Mouse (Mus musculus) forebrain, embryonic 10.5 days (tissue): ENCODE measurements around the gene Ercc6. TPM values are rescaled to one million over a fixed set of nuclear protein-coding genes. Genes with fewer than 3 reads are reported as not detected.

Source experiments
- DNase-seq: peaks from one replicate; pipeline ENCODE4 v3.0.0-alpha.2; 2017; ENCODE audit warnings: low spot score; ENCODE audit errors: extremely low spot score
- H3K27ac ChIP-seq: fragments of 300-500 bp; sonication (generic); 2 replicates; pipeline ENCODE4 v1.5.1; 2016; ENCODE audit warnings: mild to moderate bottlenecking
- H3K27me3 ChIP-seq: fragments of 300-500 bp; sonication (generic); 2 replicates; pipeline ENCODE4 v1.6.1; 2016; ENCODE audit warnings: mild to moderate bottlenecking; ENCODE audit not compliant: poor library complexity, severe bottlenecking
- H3K36me3 ChIP-seq: fragments of 300-500 bp; sonication (generic); replicated peaks from 2 replicates; pipeline ENCODE4 v1.6.1; 2016; ENCODE audit warnings: mild to moderate bottlenecking, moderate library complexity
- H3K4me1 ChIP-seq: fragments of 300-500 bp; sonication (generic); 2 replicates; pipeline ENCODE4 v1.6.1; 2016
- H3K4me3 ChIP-seq: fragments of 300-500 bp; sonication (generic); 2 replicates; pipeline ENCODE4 v1.5.1; 2016; ENCODE audit warnings: mild to moderate bottlenecking, moderate library complexity
- H3K9me3 ChIP-seq: fragments of 300-500 bp; sonication (generic); 2 replicates; pipeline ENCODE4 v1.6.1; 2016; ENCODE audit warnings: mild to moderate bottlenecking, moderate library complexity
- WGBS: fragments of 180-500 bp; shearing (Covaris S2); methylation state at CpG from one replicate; pipeline ENCODE4 v1.1.7; 2016; 5-methylcytosine and 5-hydroxymethylcytosine counted together
- polyA plus RNA-seq: library from polyadenylated mRNA; unstranded; fragments of >200 nt; fragmentation: Nextera tagmentation; extraction: Ambion mirVana; gene quantifications from 2 replicates; pipeline ENCODE4 v1.2.1, GENCODE M21; 2016

The Ercc6 gene
- polyA plus RNA-seq, 1 experiment from 2014 or later, result 28.9 TPM

GRCm38 (mm10) chr14:32551854-32552253 lies 38.5 kb downstream of the Ercc6 start:
- no peak for DNase-seq
- Histone ChIP-seq H3K27ac (no peak overlapping the region), H3K9me3 (no peaks in the 10 kb centered on the region), H3K4me3 (no peak overlapping the region), H3K36me3 (peaks cover 78% of the 10 kb centered on the region), H3K27me3 (no peaks in the 10 kb centered on the region), H3K4me1 (no peaks in the 10 kb centered on the region)
- 86% methylated on average over 5 of the region's 5 CpGs for WGBS

- 80% methylated on average over 10 of the region's 10 CpGs for WGBS
- Histone ChIP-seq H3K4me3 (no peak overlapping the region), H3K27ac (no peak overlapping the region), H3K27me3 (no peaks in the 10 kb centered on the region), H3K9me3 (no peaks in the 10 kb centered on the region), H3K4me1 (no peaks in the 10 kb centered on the region), H3K36me3 (peaks cover 77% of the 10 kb centered on the region)
- no peak for DNase-seq
Measured at GRCm38 (mm10) chr14:32553198-32553903, 40.0 kb downstream of the Ercc6 start.

GRCm38 (mm10) chr14:32554860-32555526 lies 41.7 kb downstream of the Ercc6 start:
- DNase-seq, result no peak
- H3K27ac ChIP-seq, result no peak overlapping the region
- H3K4me1 ChIP-seq, result no peaks in the 10 kb centered on the region
- H3K4me3 ChIP-seq, result no peak overlapping the region
- no peaks in the 10 kb centered on the region for H3K9me3 ChIP-seq
- WGBS, result 85% methylated on average over 8 of the region's 8 CpGs
- H3K27me3 ChIP-seq, result no peaks in the 10 kb centered on the region
- peaks cover 85% of the 10 kb centered on the region for H3K36me3 ChIP-seq

- WGBS, result 97% methylated on average over 3 of the region's 3 CpGs
- DNase-seq, result no peak
- no peaks in the 10 kb centered on the region for H3K4me1 ChIP-seq
- H3K9me3 ChIP-seq, result no peaks in the 10 kb centered on the region
- H3K27me3 ChIP-seq, result no peaks in the 10 kb centered on the region
- H3K4me3 ChIP-seq, result no peak overlapping the region
- H3K36me3 ChIP-seq, result peaks cover 95% of the 10 kb centered on the region
- H3K27ac ChIP-seq, result no peak overlapping the region
Measured at GRCm38 (mm10) chr14:32561428-32561827, 48.1 kb downstream of the Ercc6 start.

- Histone ChIP-seq H3K4me1 (no peaks in the 10 kb centered on the region), H3K4me3 (no peak overlapping the region), H3K27ac (no peak overlapping the region), H3K27me3 (no peaks in the 10 kb centered on the region), H3K9me3 (no peaks in the 10 kb centered on the region), H3K36me3 (peaks cover 97% of the 10 kb centered on the region)
- DNase-seq, result no peak
- WGBS, result 93% methylated on average over 6 of the region's 6 CpGs
Measured at GRCm38 (mm10) chr14:32563661-32564060, 50.3 kb downstream of the Ercc6 start.

GRCm38 (mm10) chr14:32572519-32572918 lies 59.2 kb downstream of the Ercc6 start:
- Histone ChIP-seq H3K9me3 (no peaks in the 10 kb centered on the region), H3K4me1 (no peaks in the 10 kb centered on the region), H3K36me3 (peaks cover 83% of the 10 kb centered on the region), H3K27me3 (no peaks in the 10 kb centered on the region), H3K27ac (no peak overlapping the region), H3K4me3 (no peak overlapping the region)
- DNase-seq, result no peak
- 62% methylated on average over 8 of the region's 8 CpGs for WGBS

- H3K36me3 ChIP-seq, result peaks cover 47% of the 10 kb centered on the region
- WGBS, result 94% methylated on average over 2 of the region's 2 CpGs
- no peaks in the 10 kb centered on the region for H3K4me1 ChIP-seq
- no peaks in the 10 kb centered on the region for H3K9me3 ChIP-seq
- H3K27ac ChIP-seq, result no peak overlapping the region
- no peak overlapping the region for H3K4me3 ChIP-seq
- no peak for DNase-seq
- H3K27me3 ChIP-seq, result no peaks in the 10 kb centered on the region
Measured at GRCm38 (mm10) chr14:32578420-32578819, 65.1 kb downstream of the Ercc6 start.

- H3K4me3 ChIP-seq, result no peak overlapping the region
- no peaks in the 10 kb centered on the region for H3K9me3 ChIP-seq
- no peak for DNase-seq
- no peaks in the 10 kb centered on the region for H3K4me1 ChIP-seq
- H3K27ac ChIP-seq, result no peak overlapping the region
- H3K27me3 ChIP-seq, result no peaks in the 10 kb centered on the region
- peaks cover 4% of the 10 kb centered on the region for H3K36me3 ChIP-seq
- 92% methylated on average over 9 of the region's 9 CpGs for WGBS
Measured at GRCm38 (mm10) chr14:32583696-32584095, 70.4 kb downstream of the Ercc6 start.

- no peaks in the 10 kb centered on the region for H3K9me3 ChIP-seq
- no peak overlapping the region for H3K4me3 ChIP-seq
- peaks cover 4% of the 10 kb centered on the region; the same call in 1 of the 2 replicates for H3K27me3 ChIP-seq
- H3K27ac ChIP-seq, result no peak overlapping the region
- DNase-seq, result peak; percentile 71
- 10% methylated on average over 10 of the region's 10 CpGs for WGBS
- H3K4me1 ChIP-seq, result no peaks in the 10 kb centered on the region
- H3K36me3 ChIP-seq, result no peaks in the 10 kb centered on the region
Measured at GRCm38 (mm10) chr14:32587013-32587784, 73.9 kb downstream of the Ercc6 start.

GRCm38 (mm10) chr14:32590377-32590776 lies 77.1 kb downstream of the Ercc6 start:
- no peaks in the 10 kb centered on the region for H3K4me1 ChIP-seq
- H3K9me3 ChIP-seq, result no peaks in the 10 kb centered on the region
- no peaks in the 10 kb centered on the region for H3K36me3 ChIP-seq
- 79% methylated on average over 3 of the region's 3 CpGs for WGBS
- DNase-seq, result no peak
- H3K4me3 ChIP-seq, result no peak overlapping the region
- H3K27ac ChIP-seq, result no peak overlapping the region
- peaks cover 36% of the 10 kb centered on the region for H3K27me3 ChIP-seq

- no peaks in the 10 kb centered on the region for H3K36me3 ChIP-seq
- peak; percentile 85 for DNase-seq
- under 1% methylated on average over 78 of the region's 78 CpGs for WGBS
- H3K4me1 ChIP-seq, result peaks cover 37% of the 10 kb centered on the region
- peaks cover 100% of the 10 kb centered on the region for H3K27me3 ChIP-seq
- H3K27ac ChIP-seq, result no peak overlapping the region
- H3K4me3 ChIP-seq, result peak overlapping the region; percentile 44
- H3K9me3 ChIP-seq, result no peaks in the 10 kb centered on the region
Measured at GRCm38 (mm10) chr14:32597232-32598231, 84.2 kb downstream of the Ercc6 start.
